Mouse (Mus musculus): ENCODE measurements around the gene Gm20388. TPM values are rescaled to one million over a fixed set of nuclear protein-coding genes. Genes with fewer than 3 reads are reported as not detected.

Gene Gm20388
- polyA plus RNA-seq, 1 experiment from 2014 or later, result not detected

DNA sequence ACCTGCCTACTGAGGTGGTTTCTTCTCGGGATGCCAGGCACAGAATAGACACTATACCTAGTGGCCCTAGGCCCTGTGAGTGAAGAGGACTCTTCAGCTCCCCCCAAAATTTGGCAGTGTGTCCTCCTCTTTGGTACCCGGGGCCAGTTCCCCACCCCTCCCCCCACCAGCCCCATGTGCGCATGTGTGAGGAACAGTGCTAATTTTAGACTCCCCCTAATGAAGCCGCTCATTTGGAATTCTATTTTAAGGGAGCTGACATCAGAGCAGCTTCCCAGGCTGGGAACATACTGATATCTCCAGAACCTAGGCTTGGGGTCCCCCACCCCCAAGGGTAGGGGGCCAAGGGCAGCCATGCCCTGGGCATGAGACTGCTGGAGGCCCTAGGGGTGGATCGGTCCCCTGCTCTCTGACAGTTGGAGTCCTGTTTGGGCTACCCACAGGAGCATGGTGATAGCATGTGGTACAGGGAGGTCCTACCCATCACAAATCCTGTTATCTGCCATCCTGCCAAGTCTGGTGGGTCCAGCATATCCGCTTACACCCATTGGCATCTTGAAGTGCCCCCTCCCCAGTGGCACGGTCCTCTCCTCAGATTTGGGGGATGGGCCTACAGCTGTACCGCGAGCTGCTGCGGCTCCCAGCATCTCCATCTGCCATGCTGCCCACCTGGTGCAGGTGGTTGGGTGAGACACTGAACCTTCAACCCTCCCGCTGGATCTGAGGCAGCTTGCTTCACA is 640.5 kb downstream of the Gm20388 start:
- Histone ChIP-seq H3K4me1 (peaks cover 98% of the 10 kb centered on the region), H3K9ac (replicated peaks) (peak overlapping the region; percentile 8), H3K9me3 (no peaks in the 10 kb centered on the region), H3K4me2 (replicated peaks) (peak overlapping the region; percentile 46), H3K27me3 (no peaks in the 10 kb centered on the region), H3K27ac (replicated peaks) (peak overlapping the region; percentile 91), H3K36me3 (no peaks in the 10 kb centered on the region), H3K4me3 (no peak overlapping the region; the same call in 1 of the 2 replicates)
- ATAC-seq (replicated peaks), result peak; percentile 46; the same call in 1 of the 2 replicates
- WGBS, result 45% methylated on average over 11 of the region's 11 CpGs

DNA sequence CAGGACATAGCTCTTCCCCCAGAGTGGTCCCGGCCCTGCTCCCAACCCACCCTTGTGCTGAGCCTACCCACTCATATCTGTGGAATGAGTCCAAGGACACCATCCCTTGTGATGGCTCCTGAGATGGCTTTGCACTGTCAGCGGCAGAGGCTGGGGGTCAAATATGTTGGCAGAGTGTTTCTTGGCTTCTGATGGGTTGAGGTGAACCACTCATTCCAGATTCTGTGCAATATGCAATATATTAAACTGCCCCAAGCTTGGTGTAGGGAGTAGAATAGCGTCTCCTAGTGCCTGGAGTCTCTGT is 641.0 kb downstream of the Gm20388 start:
- peaks cover 98% of the 10 kb centered on the region for H3K4me1 ChIP-seq
- no peaks in the 10 kb centered on the region for H3K9me3 ChIP-seq
- ATAC-seq (replicated peaks), result no peak
- H3K27me3 ChIP-seq, result no peaks in the 10 kb centered on the region
- H3K9ac ChIP-seq (replicated peaks), result 0 out of 2 replicates have a peak overlapping the region, but pooled peaks have one; percentile 8
- 0 out of 2 replicates have a peak overlapping the region, but pooled peaks have one; percentile 23 for H3K4me2 ChIP-seq (replicated peaks)
- H3K36me3 ChIP-seq, result no peaks in the 10 kb centered on the region
- WGBS, result 81% methylated on average over 3 of the region's 3 CpGs
- no peak overlapping the region for H3K4me3 ChIP-seq
- H3K27ac ChIP-seq (replicated peaks), result peak overlapping the region; percentile 91

DNA sequence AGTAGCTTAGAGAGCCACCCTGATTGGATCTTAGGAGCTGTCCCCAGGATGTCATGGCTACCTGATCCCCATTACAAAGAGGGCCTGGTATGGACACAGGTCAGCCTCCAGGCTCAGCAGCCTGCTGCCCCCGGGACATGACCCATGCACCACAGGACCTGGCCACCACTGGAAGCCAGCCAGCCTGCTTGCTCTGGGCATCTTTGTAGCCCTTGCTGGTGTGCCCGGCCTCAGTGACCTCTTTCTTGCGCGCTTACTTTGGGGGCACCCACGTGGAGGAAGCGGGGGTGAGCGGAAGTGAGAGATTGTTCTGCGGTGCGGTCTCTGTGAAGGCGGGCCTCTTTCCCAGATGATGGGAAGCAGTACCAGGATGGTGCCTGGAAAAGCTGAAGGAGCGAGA is 641.9 kb downstream of the Gm20388 start:
- no peaks in the 10 kb centered on the region for H3K36me3 ChIP-seq
- H3K4me3 ChIP-seq, result no peak overlapping the region
- WGBS, result 89% methylated on average over 11 of the region's 11 CpGs
- H3K9ac ChIP-seq (replicated peaks), result no peak overlapping the region
- no peaks in the 10 kb centered on the region for H3K27me3 ChIP-seq
- H3K4me1 ChIP-seq, result peaks cover 98% of the 10 kb centered on the region
- H3K27ac ChIP-seq (replicated peaks), result peak overlapping the region; percentile 91; the same call in 1 of the 2 replicates
- H3K9me3 ChIP-seq, result no peaks in the 10 kb centered on the region
- no peak for ATAC-seq (replicated peaks)
- no peak overlapping the region for H3K4me2 ChIP-seq (replicated peaks)

DNA sequence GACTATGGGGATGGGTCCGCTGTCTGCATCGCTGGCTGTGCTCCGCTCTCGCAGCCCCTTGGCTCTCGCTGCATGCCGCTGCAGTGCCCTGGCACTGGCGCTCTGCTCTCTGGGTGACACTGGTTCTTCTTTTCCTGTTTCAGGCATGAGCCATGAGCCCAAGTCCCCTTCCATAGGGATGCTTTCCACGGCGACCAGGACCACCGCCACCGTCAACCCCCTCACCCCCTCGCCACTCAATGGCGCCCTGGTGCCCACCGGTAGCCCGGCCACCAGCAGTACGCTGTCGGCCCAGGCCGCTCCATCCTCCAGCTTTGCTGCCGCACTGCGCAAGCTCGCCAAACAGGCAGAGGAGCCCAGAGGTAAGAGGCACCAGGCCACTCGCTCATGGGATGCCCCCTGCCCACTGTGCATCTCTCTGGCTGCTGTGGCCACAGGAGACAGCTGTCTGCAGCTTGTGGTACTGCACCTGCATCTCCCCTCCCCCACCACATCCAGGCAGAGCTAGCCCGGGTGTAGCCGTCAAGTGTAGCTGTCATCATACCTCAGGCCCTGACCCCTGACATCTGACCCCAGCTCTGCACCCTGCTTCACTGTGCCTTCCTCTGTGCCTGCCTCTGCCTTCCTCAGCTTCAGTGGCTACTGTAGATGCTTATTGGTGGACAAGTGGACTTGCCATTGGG is 642.9 kb downstream of the Gm20388 start:
- H3K27me3 ChIP-seq, result no peaks in the 10 kb centered on the region
- H3K4me3 ChIP-seq, result no peak overlapping the region
- H3K27ac ChIP-seq (replicated peaks), result no peak overlapping the region
- no peak overlapping the region for H3K9ac ChIP-seq (replicated peaks)
- 87% methylated on average over 24 of the region's 24 CpGs for WGBS
- no peak overlapping the region for H3K4me2 ChIP-seq (replicated peaks)
- H3K9me3 ChIP-seq, result no peaks in the 10 kb centered on the region
- H3K4me1 ChIP-seq, result peaks cover 98% of the 10 kb centered on the region
- H3K36me3 ChIP-seq, result no peaks in the 10 kb centered on the region
- ATAC-seq (replicated peaks), result no peak

GRCm38 (mm10) chr8:120554466-120555039 is 643.9 kb downstream of the Gm20388 start:
- WGBS, result 90% methylated on average over 18 of the region's 18 CpGs
- Histone ChIP-seq H3K27me3 (no peaks in the 10 kb centered on the region), H3K36me3 (no peaks in the 10 kb centered on the region), H3K9ac (replicated peaks) (no peak overlapping the region), H3K9me3 (no peaks in the 10 kb centered on the region), H3K4me2 (replicated peaks) (no peak overlapping the region), H3K4me1 (peaks cover 98% of the 10 kb centered on the region), H3K27ac (replicated peaks) (no peak overlapping the region), H3K4me3 (no peak overlapping the region)
- ATAC-seq (replicated peaks), result no peak

- no peak for ATAC-seq (replicated peaks)
- H3K27me3 ChIP-seq, result no peaks in the 10 kb centered on the region
- peak overlapping the region; percentile 22; the same call in 1 of the 2 replicates for H3K9ac ChIP-seq (replicated peaks)
- no peaks in the 10 kb centered on the region for H3K36me3 ChIP-seq
- no peaks in the 10 kb centered on the region for H3K9me3 ChIP-seq
- WGBS, result 49% methylated on average over 20 of the region's 20 CpGs
- no peak overlapping the region for H3K4me3 ChIP-seq
- H3K4me2 ChIP-seq (replicated peaks), result no peak overlapping the region
- peaks cover 98% of the 10 kb centered on the region for H3K4me1 ChIP-seq
- peak overlapping the region; percentile 89 for H3K27ac ChIP-seq (replicated peaks)
Measured at GRCm38 (mm10) chr8:120556198-120556892, 645.7 kb downstream of the Gm20388 start.

GRCm38 (mm10) chr8:120557170-120557965 is 646.7 kb downstream of the Gm20388 start:
- no peak overlapping the region for H3K9ac ChIP-seq (replicated peaks)
- ATAC-seq (replicated peaks), result peak; percentile 69
- no peaks in the 10 kb centered on the region for H3K9me3 ChIP-seq
- no peak overlapping the region for H3K4me3 ChIP-seq
- peaks cover 98% of the 10 kb centered on the region for H3K4me1 ChIP-seq
- H3K27ac ChIP-seq (replicated peaks), result peak overlapping the region; percentile 89
- H3K27me3 ChIP-seq, result no peaks in the 10 kb centered on the region
- peak overlapping the region; percentile 8; the same call in 1 of the 2 replicates for H3K4me2 ChIP-seq (replicated peaks)
- 32% methylated on average over 15 of the region's 15 CpGs for WGBS
- H3K36me3 ChIP-seq, result no peaks in the 10 kb centered on the region

GRCm38 (mm10) chr8:120558162-120558561 is 647.5 kb downstream of the Gm20388 start:
- Histone ChIP-seq H3K4me2 (replicated peaks) (no peak overlapping the region), H3K9ac (replicated peaks) (no peak overlapping the region), H3K36me3 (no peaks in the 10 kb centered on the region), H3K4me1 (peaks cover 98% of the 10 kb centered on the region), H3K4me3 (no peak overlapping the region), H3K27me3 (no peaks in the 10 kb centered on the region), H3K9me3 (no peaks in the 10 kb centered on the region), H3K27ac (replicated peaks) (peak overlapping the region; percentile 89)
- WGBS, result 46% methylated on average over 4 of the region's 4 CpGs
- no peak for ATAC-seq (replicated peaks)

- no peaks in the 10 kb centered on the region for H3K9me3 ChIP-seq
- no peaks in the 10 kb centered on the region for H3K36me3 ChIP-seq
- H3K4me3 ChIP-seq, result no peak overlapping the region
- no peak overlapping the region for H3K9ac ChIP-seq (replicated peaks)
- H3K27ac ChIP-seq (replicated peaks), result peak overlapping the region; percentile 89
- WGBS, result 6% methylated on average over 11 of the region's 11 CpGs
- H3K27me3 ChIP-seq, result no peaks in the 10 kb centered on the region
- H3K4me2 ChIP-seq (replicated peaks), result peak overlapping the region; percentile 10; the same call in 1 of the 2 replicates
- peak; percentile 19 for ATAC-seq (replicated peaks)
- peaks cover 100% of the 10 kb centered on the region for H3K4me1 ChIP-seq
Measured at GRCm38 (mm10) chr8:120559654-120560053, 649.0 kb downstream of the Gm20388 start.

DNA sequence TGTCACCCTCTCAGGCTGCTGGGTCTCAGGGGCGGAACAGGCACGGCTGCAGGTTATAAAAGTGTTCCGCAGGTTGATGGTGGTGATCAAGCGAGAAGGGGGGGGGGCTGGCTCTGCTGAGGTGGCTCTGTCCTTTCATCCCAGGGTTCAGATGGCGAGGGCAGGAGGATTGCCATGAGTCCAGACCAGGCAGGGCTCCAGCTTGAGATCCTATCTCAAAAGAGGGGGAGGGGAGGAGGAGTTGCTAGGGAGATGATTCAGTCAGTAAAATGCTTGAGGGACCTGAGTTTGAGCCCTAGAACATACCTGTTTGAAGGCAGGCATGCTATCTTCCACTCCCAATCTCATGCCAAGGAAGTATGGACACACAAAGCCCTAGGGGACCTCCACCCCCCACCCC is 649.9 kb downstream of the Gm20388 start:
- no peak overlapping the region for H3K4me3 ChIP-seq
- H3K4me2 ChIP-seq (replicated peaks), result no peak overlapping the region
- H3K27ac ChIP-seq (replicated peaks), result 0 out of 2 replicates have a peak overlapping the region, but pooled peaks have one; percentile 89
- H3K9me3 ChIP-seq, result no peaks in the 10 kb centered on the region
- H3K4me1 ChIP-seq, result peaks cover 100% of the 10 kb centered on the region
- no peak for ATAC-seq (replicated peaks)
- no peaks in the 10 kb centered on the region for H3K36me3 ChIP-seq
- H3K9ac ChIP-seq (replicated peaks), result no peak overlapping the region
- WGBS, result 69% methylated on average over 5 of the region's 5 CpGs
- no peaks in the 10 kb centered on the region for H3K27me3 ChIP-seq

Data from forebrain, embryonic 15.5 days (tissue).